Mouse (Mus musculus): ENCODE data around the gene Nfkbie.

Nfkbie gene

DNA sequence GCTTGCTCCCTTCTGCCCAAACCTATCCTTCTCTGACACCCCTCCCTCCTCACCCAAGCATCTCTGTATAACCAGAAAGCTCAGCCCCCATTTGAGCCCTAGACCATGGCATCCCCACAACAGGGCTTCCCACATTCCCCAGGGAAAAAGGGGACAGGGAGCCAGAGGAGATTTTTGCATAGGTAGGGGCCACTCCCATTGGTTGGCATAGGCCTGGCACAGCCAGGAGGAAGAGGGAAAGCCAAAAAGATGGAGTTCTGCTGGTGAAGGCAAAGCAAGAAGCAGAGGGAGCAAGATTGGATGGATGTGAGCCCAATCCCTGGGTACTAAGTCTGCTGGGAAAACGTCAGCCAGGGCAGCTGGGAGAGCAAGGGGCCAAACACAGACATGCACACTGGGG, 12.4 kb upstream of the Nfkbie start:
- no peak for DNase-seq (ENCODE audit: low spot score in 2 of 2)

DNA sequence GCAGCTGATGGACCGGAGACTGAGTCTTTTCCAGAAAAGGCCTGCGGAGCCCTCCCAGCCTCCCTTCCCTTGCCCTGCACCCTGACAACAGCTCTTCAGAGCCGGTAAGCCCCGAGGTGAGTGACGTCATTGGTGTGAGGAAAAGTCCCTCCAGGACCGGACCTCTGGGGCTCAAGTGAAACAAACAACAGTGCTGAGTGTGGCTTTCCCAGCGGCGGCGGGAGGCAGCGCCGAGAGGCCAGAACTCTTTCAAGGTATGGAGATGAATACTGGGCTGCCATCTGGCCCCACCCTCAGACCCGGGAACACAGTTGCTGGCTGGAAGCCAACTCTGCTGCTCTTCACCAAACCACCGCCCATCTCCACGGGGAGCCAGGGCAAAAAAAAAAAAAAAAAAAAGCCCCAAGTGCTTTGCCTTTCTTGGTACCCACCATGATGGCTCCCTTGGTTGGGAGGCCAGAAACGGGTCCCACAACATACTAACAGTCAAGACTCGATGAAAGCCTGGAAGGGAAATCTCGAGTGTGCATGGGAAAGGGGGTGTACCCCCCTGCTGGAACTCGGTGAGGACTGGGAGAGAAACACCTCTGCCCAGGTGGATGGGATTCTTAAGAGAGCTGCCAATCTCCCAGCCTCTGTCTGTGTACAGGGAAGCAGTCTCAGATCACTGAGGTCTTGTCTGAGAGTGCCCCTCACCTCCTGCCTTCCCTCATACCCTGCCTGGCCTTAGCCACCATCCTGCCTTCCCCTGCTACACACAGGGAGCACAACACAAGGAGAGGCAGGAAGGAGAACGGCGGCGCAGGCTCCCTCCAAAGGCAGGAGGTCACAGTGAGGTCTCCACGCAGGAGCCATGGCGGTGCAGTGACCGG, 11.3 kb upstream of the Nfkbie start:
- no peak for DNase-seq (ENCODE audit: low spot score in 2 of 2)

DNA sequence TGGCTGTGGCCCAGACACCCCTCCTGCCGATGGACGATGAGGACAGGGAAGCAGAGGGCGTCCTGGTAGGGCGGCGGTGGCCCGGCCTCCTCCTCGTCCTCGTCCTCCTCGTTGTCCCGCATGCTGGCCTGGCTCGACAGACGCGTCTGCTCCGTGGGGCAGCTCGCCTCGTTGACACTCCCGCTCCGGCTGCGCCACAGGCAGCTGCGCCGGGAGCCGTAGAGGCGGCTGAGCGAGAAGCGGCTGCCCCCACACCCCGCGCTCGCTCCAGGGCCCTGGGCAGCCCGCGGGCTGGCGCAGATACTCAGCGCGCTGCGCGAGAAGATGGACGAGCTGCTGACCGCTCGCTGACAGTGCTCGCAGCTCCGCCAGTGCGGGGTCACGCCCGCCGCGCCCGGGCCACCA, 10.6 kb upstream of the Nfkbie start:
- DNase-seq (ENCODE audit: low spot score in 2 of 2) = no peak

DNA sequence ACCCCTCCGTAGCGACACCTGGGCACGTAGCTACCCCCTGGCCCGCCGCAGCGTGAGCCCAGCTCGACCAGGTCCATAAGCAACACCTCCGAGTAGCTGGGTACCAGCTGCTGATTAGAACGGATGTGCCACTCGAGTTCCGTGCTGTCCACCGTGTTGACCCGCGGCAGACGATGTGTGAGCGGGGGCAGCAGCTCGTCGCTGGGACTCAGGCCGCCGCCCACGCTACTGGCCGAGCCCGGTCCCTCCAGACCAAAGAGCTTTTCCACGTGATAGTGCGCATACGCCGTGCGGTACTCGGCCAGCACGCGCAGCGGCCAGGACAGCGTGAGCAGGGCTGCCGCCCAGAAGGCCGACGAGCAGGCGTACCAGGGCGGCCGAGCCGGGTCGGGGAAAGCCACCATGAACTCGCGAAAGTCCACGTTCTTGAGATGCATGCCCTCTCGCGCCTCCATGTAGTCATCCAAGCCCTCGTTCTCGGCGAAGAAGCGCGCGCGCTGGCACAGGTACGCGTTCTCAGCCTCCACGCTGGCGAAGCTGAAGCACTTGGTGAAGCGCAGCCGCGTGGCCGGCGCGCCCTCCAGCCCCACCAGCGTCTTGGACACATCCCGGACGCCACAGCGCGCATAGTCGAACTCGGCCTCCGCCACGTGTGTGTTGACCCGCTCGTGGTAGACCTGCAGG, 10.1 kb upstream of the Nfkbie start:
- no peak for DNase-seq (ENCODE audit: low spot score in 2 of 2)

DNA sequence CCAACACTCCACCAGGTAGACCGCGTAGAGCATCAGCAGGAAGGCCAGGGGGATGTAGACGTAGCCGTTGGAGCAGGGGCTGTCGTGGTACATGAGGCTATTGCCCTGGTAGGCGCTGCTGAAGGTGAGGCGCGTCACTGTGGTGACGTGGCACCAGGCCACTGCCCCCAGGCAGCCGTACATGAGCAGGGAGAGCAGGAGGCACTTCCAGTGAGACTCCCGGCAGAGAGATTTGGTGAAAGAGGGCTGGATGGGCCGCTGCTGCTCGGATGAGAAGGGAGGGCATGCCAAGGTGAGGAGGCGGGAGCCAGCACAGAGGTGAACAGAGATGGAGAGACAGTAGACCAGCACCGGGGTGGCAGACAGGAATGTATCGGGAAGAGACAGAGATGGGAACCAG, 8.6 kb upstream of the Nfkbie start:
- no peak for DNase-seq (ENCODE audit: low spot score in 2 of 2)

DNA sequence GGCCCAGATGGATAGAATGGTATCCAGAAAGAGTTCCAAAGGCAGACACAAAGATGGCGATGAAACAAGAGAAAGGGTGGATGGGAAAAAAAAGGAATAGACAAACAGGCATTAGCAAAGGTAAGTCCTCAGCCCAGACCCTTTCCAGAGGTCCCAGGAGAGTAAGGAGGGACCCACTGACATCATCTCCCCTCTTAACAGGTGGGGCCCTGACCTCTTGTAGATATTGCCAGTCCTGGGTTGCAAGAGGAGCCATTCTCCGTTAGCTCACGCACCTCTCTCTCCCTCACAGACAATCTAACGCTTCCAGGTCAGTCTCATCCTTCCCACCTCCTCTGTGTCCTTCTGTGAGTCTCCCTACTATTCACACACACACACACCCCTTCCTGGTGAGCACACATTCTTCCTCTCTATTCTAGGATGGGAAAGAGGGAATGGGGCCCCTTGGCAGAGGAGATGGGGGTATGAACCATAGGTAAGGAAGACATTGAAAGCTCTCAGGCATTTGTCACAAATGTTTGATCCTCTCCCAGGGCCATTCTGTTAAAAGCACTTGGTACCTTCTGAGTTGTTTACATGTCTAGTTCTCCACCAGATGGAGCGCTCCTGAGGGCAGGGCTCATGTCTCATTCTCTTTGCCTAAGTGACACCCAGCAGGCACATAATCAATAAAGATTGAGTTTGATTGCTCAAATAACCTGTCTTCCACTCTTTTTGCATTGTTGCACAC, 7.9 kb upstream of the Nfkbie start:
- no peak for DNase-seq (ENCODE audit: low spot score in 2 of 2)

DNA sequence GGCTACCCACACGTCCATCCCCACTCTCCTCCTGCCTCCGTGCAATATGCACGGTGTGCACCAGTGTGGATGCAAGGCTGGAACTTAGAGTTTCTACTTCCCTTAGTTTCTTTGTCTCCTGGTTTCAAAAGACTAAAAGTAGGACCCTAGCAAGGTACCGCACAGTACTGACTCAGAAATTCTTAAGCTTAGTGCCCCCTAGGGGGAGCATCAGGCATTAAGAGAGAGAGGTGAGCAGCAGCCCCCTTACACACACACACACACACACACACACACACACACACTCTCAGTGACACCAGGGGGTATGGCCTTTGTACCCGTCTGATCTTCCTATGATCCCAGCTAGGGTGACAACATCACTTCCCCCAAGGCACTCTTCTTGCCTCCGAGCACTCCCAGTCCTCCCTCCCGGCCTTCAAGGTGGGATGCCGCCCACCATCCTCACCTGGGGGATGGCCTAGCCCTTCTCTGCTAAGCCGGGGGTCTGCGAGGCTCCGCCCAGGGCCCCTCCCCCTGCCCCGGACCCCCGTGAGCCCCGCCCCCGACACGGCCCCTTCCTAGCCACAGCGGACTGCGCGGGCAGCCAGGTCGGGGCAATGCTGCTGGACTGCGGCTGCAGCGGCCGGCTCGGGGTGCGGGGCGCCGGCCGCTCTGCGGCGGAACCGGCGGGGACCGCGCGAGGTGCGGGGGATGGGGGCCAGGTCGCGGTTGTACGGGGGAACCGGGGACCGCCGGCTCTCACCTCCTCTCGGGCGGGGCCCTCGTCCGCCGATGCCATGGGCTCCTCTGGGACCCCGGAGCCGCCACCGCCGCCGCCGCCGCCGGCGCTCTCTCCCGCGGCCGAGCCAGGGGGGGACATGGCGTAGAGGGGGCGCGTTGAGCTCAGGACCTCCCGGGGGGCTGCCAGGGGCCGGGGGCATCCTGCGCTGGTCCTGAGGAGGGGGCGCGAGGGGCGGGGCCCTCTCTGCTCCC, 6.7 kb upstream of the Nfkbie start:
- DNase-seq (ENCODE audit: low spot score in 2 of 2) = no peak

DNA sequence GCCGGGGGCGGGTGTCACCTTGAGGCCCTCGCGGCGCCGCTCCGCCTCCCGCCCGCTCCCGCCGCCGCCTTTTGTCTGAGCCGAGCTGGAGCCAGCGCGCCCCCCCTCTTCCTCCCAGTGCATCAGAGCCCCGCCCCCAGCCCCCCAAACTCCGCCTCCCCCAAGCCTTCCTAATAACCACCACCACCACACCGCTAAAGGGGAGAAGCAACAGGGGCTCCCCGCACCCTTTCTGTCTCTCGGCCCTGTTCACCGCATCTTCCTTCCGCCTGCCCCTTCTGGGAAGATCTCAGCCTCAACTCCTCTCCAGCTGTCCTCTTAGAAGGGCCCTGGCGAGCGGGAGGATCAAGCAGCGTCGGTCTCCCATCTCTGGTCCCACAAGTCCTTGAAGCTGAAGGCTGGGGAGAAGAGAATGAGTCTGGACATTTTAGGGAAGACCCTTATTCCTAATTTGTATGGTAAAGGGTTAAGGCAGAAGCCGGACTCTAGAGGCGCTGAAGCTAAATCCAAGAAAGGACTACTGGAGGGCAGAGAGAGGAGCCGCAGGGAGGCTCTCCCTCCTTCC, 5.8 kb upstream of the Nfkbie start, which contains the start of gene Tmem151b:
Gene Tmem151b, minus strand, starts transcription at position 61 of the 565 bp plus-strand sequence.
- DNase-seq (ENCODE audit: low spot score in 2 of 2) = no peak

DNA sequence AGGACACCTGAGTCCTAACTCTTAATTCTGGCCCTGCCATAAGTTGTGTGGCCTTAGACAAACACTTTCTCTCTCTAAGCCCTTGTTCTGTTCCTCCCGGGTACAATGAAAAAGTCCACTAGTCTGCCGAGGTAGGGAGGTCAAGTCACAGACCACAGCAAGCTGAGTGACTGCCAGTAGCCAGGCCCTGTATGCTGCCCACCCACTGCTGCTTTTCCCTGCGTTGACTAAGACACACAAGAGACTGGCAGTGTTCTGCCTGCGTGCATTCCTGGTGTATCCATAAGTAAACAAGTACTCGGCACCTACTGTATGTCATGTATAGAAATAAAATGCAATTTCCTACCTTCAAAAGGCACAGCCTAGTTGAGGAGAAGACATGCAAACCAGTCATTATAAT, 5.2 kb upstream of the Nfkbie start:
- DNase-seq (ENCODE audit: low spot score in 2 of 2) = no peak

DNA sequence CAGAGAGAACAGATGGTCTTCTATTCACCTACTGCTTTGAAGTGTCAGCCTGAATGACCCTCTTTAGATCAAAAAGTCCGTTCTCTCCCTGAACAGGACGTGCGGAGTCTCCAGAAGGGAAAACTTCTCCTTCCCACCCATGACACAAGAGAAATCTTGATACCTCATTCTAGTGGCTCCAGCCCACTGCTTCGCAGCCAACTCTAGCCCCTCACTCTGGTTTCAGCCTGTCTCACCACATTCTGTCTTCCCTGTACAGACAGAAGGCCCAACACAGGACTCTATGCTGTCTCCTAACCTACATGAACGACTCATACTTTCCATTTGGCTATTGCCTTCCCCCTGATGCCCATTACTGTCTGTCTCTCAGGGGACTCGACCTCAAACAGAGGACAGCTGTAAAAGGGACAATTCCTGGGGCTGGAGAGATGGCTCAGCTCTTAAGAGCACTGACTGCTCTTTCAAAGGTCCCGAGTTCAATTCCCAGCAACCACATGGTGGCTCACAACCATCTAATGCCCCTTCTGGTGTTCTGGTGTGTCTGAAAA, 4.2 kb upstream of the Nfkbie start:
- no peak for DNase-seq (ENCODE audit: low spot score in 2 of 2)

DNA sequence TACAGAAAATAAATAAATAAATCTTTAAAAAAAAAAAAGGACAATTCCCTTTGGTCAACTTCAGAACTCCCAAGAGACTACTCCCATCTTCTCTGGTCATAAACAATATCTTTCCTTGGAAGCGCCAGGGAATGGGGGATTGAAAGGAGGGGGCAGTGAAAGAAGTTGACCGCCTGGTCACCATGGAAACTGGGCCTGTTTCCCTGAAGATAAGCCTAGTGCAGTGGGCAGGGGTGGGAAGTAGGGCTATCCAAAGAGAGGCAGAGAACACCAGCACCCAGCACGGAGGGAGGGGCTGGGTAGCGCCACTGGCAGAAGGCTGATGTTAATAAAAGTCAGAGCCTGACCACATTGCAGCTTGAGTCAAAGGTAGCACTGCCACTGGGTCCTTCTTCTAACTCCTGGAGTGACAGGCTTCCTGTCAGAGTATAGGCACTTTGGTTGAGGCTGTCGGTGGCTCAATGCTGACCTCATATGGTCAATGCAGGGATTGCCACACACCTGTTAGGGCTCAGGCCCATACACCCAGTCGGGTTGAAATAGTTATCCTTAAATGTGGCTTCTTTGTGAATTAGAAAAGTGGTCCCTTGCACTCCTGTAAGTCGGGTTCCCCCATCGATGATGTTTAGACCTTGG, 3.6 kb upstream of the Nfkbie start:
- DNase-seq (ENCODE audit: low spot score in 2 of 2) = peak; percentile 55 to 72

DNA sequence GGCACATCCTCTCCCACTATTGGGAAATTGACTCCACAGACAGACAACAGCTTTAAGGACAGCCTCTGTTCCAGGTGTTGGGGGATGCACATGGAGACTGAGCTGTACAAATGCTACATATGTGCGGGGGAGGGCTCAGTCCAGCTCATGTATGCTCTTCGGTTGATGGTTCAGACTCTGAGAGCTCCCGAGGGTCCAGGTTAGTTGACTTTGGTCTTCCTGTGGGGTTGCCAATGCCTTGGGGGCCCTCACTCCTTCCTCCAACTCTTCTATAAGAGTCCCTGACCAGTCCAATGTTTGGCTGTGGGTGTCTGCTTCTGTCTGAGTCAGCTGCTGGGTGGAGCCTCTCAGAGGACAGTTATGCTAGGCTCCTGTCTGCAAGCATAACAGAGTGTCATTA, 2.4 kb upstream of the Nfkbie start:
- DNase-seq (ENCODE audit: low spot score in 2 of 2) = no peak

DNA sequence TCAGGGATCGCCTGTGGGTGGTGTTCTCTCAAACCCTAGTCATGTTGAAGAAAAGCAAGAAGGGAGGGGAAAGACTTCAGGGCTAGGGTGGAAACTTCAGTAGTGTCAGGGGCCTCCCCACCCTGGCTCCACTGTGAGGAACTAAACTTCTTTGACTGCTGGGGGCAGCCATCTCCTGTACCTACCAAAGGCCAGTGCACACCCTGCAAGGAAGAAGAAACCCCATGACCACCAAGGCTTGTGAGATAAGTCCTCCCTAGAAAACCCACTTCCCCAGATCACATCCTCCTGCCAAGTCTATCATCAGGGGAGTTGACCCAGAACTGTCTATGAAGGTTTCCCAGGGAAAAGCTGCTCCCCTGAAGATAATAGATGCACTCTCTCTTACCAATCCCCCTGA, 1.1 kb upstream of the Nfkbie start:
- DNase-seq (ENCODE audit: low spot score in 2 of 2) = no peak

DNA sequence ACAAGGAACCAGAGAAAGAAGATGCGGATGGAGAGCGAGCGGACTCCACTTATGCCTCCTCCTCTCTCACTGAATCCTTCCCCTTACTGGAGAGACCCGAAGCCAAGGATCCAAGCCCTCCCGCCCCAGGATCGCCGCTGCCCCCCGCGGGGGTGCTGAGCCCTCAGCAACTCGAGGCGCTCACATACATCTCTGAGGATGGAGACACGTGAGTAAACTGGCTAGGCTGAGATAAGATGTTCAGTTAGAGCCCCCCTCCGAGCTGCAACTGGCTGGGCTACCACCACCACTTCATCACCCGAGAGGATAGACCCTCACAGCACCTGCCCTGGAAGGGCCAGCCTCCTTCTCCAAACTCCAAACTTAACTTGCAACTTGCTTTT, 595 bp downstream of the Nfkbie start:
- DNase-seq (ENCODE audit: low spot score in 2 of 2) = no peak

DNA sequence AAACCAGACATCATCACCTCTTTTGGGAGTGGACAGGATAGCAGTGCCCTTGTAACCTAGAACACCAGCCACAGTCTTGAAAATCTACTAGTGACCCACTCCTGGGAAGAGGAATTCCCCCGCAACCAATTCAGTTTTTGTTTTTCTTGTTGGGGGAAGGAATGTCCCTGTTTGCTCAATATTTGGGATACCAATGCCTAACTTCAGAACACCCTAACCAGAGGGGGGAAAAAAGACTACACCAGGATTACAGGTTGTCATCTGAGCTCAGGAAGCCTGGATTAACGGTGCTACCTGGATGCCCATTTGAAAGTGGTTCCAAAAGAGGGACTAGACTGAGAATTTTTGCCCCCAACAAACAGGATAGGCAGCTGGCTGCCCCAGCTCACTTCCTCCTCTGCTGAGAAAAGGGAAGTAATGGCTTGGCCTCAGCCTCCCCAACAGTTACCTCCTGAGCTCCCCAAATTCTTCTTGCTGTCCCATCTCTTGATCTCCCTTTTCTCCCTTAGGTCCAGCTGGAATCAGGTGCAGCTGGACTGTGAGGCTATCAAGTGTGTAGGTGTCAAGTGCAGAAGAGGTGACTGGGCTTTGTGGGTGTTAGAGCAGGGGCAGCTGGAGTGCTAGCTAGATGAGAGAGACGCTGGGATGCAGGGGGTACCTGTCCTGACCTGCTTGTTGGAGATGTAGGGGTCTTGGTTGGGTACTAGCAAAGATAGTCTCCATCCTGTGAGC, 1.2 kb downstream of the Nfkbie start:
- DNase-seq (ENCODE audit: low spot score in 2 of 2) = no peak

DNA sequence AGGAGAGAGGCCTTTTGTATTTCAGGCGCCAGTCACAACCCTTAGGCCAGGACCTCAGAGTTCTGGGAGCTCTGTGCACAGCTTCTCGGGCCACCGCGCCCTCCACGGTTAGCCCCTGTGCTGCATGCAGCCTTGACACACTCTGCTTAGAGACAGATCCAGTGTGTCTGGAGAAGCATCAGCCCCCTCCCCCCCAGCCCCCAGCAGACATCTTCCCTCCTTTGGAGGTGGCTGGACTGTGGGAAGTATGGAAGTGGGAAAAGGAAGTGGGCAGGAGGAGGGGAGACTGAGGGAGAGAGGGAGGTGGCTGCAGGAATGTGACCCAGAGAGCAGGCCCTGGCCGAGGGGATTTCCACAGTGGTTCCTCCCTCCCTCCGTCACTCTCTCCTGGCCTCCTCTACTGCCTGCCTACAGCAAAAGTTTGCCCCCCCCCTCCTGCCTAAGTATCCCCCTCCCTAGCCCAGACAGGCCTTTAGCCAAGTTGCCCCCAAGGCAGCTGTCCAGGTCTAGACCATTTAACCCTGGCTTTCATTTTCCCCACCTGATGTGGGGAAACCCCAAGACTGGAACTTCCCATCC, 1.8 kb downstream of the Nfkbie start:
- no peak for DNase-seq (ENCODE audit: low spot score in 2 of 2)

DNA sequence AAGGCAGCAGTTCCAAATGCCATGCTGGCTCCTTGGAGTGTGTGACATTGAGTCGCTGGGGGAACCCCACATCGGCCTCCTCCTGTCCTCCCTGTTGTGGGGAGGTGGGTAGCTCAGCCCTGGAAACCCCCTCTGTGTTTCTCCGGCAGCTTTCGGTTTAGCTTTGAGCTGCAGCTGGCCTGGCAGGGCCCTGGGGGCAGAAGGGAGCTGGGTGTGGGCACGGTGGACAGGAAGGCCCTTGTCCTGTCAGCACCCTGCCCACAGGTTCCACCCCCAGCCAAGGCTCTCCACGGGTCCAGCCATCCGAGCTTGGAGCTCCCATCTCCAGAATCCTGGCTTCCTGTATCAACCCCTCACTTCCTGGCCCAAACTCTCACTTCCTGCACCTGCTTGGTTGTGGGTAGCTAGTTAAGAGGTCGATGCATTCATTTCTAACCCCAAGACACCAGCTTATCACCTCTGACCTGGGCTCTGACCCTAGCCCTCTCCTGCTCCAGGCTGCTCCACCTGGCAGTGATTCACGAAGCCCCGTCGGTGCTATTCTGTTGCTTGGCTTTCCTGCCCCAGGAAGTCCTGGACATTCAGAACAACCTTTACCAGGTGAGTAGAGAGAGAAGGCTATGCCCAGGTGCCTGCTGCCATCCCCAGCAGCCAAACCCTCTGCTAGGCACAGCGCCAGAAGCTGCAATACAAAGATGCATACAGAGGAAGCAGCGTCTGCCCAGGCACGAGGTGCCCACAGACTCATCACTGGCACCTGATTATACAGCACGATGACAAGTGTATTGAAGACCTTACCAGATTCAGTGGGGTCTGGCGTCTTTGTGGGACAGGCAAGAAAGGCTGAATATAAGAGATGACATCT, 2.7 kb downstream of the Nfkbie start:
- DNase-seq (ENCODE audit: low spot score in 2 of 2) = no peak
